Mouse (Mus musculus) CH12.LX (cell line): Measurements from ENCODE around the gene Tgfbi. TPM values are rescaled to one million over a fixed set of nuclear protein-coding genes. Genes with fewer than 3 reads are reported as not detected.

Experiments
- DNase-seq: peaks from one replicate; pipeline ENCODE4 v3.0.0-alpha.2; 2013; ENCODE audit errors: extremely low read depth
- H3K27ac ChIP-seq: 2 replicates; pipeline ENCODE4 v1.5.1; 2012; ENCODE audit warnings: low read depth, mild to moderate bottlenecking, control low read depth, moderate library complexity; ENCODE audit not compliant: insufficient read depth
- H3K27me3 ChIP-seq: replicated peaks from 2 replicates; pipeline ENCODE3; 2012; ENCODE audit warnings: inconsistent platforms
- H3K36me3 ChIP-seq, 2 experiments: replicated peaks in 1 of 2; 2 replicates each; pipeline versions ENCODE3 to v1.6.1; 2012; ENCODE audit warnings: inconsistent platforms in 1 of 2, low read length in 1 of 2, mild to moderate bottlenecking in 1 of 2, mixed read lengths in 1 of 2, moderate library complexity in 1 of 2; ENCODE audit not compliant: control insufficient read depth in 1 of 2, insufficient read depth in 1 of 2
- H3K4me1 ChIP-seq, 2 experiments: 2 replicates each; pipeline ENCODE4 v1.6.1; 2012; ENCODE audit warnings: inconsistent platforms in 1 of 2, moderate library complexity in 1 of 2; ENCODE audit not compliant: insufficient read depth in 2 of 2, control insufficient read depth in 1 of 2
- H3K4me2 ChIP-seq: 2 replicates; pipeline ENCODE4 v1.6.1; 2012; ENCODE audit warnings: low read depth, mild to moderate bottlenecking, control low read depth; ENCODE audit not compliant: poor library complexity, insufficient read depth, severe bottlenecking
- H3K4me3 ChIP-seq, 3 experiments: fragments of 150-350 bp in 1 of 3; sonication (generic) in 1 of 3; replicated peaks in 1 of 3; 2 replicates each; pipeline versions ENCODE3 to v1.5.1; 2011 to 2012; ENCODE audit warnings: low read depth in 2 of 3, low read length in 2 of 3, mild to moderate bottlenecking in 2 of 3, moderate library complexity in 2 of 3, control low read depth in 1 of 3, improper control_type of control experiment in 1 of 3, inconsistent platforms in 1 of 3, mixed read lengths in 1 of 3; ENCODE audit not compliant: poor library complexity in 1 of 3
- H3K79me2 ChIP-seq: replicated peaks from 2 replicates; pipeline ENCODE4 v1.6.1; 2012; ENCODE audit warnings: mild to moderate bottlenecking, moderate library complexity; ENCODE audit not compliant: control insufficient read depth, poor library complexity, insufficient read depth, severe bottlenecking; ENCODE audit errors: extremely low read depth
- H3K9ac ChIP-seq: 2 replicates; pipeline ENCODE4 v1.6.1; 2012; ENCODE audit warnings: low read depth, mild to moderate bottlenecking, control low read depth, moderate library complexity; ENCODE audit not compliant: insufficient read depth
- H3K9me3 ChIP-seq: replicated peaks from 2 replicates; pipeline ENCODE3; 2012; ENCODE audit warnings: low read length, inconsistent platforms, mixed read lengths
- CHD1 ChIP-seq: IDR thresholded peaks from 2 replicates; pipeline ENCODE4 v1.6.1; 2012; ENCODE audit warnings: low read depth, low read length, improper control_type of control experiment, inconsistent platforms
- ETS1 ChIP-seq: conservative IDR thresholded peaks from 2 replicates; pipeline ENCODE4 v1.6.1; 2012; ENCODE audit warnings: low read depth, mild to moderate bottlenecking, inconsistent platforms, low read length, improper control_type of control experiment, moderate library complexity
- HCFC1 ChIP-seq: IDR thresholded peaks from 2 replicates; pipeline ENCODE4 v1.6.1; 2012; ENCODE audit warnings: low read depth, mild to moderate bottlenecking, inconsistent platforms, low read length, improper control_type of control experiment
- IRF4 ChIP-seq: IDR thresholded peaks from 2 replicates; pipeline ENCODE4 v1.6.1; 2014; ENCODE audit warnings: low read depth, mild to moderate bottlenecking, inconsistent platforms, low read length, improper control_type of control experiment
- JUND ChIP-seq: conservative IDR thresholded peaks from 2 replicates; pipeline ENCODE4 v1.6.1; 2011; ENCODE audit warnings: low read depth, low read length, improper control_type of control experiment
- MAFK ChIP-seq: IDR thresholded peaks from 2 replicates; pipeline ENCODE4 v1.6.1; 2011; ENCODE audit warnings: low read length, improper control_type of control experiment; ENCODE audit not compliant: insufficient replicate concordance
- MEF2A ChIP-seq: IDR thresholded peaks from 2 replicates; pipeline ENCODE4 v1.6.1; 2014; ENCODE audit warnings: low read depth, mild to moderate bottlenecking, inconsistent platforms, low read length, improper control_type of control experiment, borderline replicate concordance
- MYC ChIP-seq: IDR thresholded peaks from 2 replicates; pipeline ENCODE4 v1.6.1; 2011; ENCODE audit warnings: low read depth, mild to moderate bottlenecking, improper control_type of control experiment, low read length
- TBP ChIP-seq: conservative IDR thresholded peaks from 2 replicates; pipeline ENCODE4 v1.6.1; 2011; ENCODE audit warnings: low read depth, low read length, improper control_type of control experiment
- UBTF ChIP-seq: IDR thresholded peaks from 2 replicates; pipeline ENCODE4 v1.6.1; 2012; ENCODE audit warnings: low read depth, mild to moderate bottlenecking, inconsistent platforms, low read length, improper control_type of control experiment, moderate library complexity
- USF1 ChIP-seq: IDR thresholded peaks from 2 replicates; pipeline ENCODE4 v1.6.1; 2014; ENCODE audit warnings: low read depth, mild to moderate bottlenecking, inconsistent platforms, low read length, improper control_type of control experiment
- USF2 ChIP-seq: conservative IDR thresholded peaks from 2 replicates; pipeline ENCODE4 v1.6.1; 2011; ENCODE audit warnings: low read depth, low read length, improper control_type of control experiment
- ZKSCAN1 ChIP-seq: IDR thresholded peaks from 2 replicates; pipeline ENCODE4 v1.6.1; 2012; ENCODE audit warnings: low read depth, inconsistent platforms, low read length, improper control_type of control experiment, borderline replicate concordance
- ZNF384 ChIP-seq: IDR thresholded peaks from 2 replicates; pipeline ENCODE4 v1.6.1; 2012; ENCODE audit warnings: low read depth, low read length, improper control_type of control experiment, inconsistent platforms
- dilution Hi-C: fragments of 300-500 bp; cut with MboI; formaldehyde crosslinking; loops from 2 replicates; pipeline ENCODE4 v1.14.3; 2020; ENCODE audit warnings: low sequenced_read_pairs; ENCODE audit not compliant: extremely low pct_unique_long_range_greater_than_20kb, extremely low pct_ligation_motif_present
- in situ Hi-C: fragments of 300-500 bp; cut with MboI; formaldehyde crosslinking; loops from 3 replicates; pipeline ENCODE4 v1.14.3; 2019; ENCODE audit warnings: low sequenced_read_pairs, low pct_ligation_motif_present, low pct_unique_long_range_greater_than_20kb, mixed read lengths
- polyA plus RNA-seq: library from polyadenylated mRNA; unstranded; fragments of >175 nt; gene quantifications from 2 replicates; pipeline ENCODE4 v1.2.1, GENCODE M21; 2012; ENCODE audit warnings: low read depth; ENCODE audit not compliant: insufficient read length
- total RNA-seq, 2 experiments: library from RNA; depleted of rRNA; stranded (reverse); fragments of 300-350 nt in 1 of 2; fragments of >200 nt in 1 of 2; gene quantifications; 2 replicates each; pipeline ENCODE4 v1.2.3; 2012 to 2014

The Tgfbi gene
- total and polyA plus RNA-seq, 3 experiments = not detected

GRCm38 (mm10) chr13:56582720-56583119 lies 26.6 kb upstream of the Tgfbi start:
- no peak for DNase-seq
- Histone ChIP-seq H3K79me2 (no peaks in the 10 kb centered on the region), H3K4me3 (no peak overlapping the region), H3K9me3 (no peaks in the 10 kb centered on the region), H3K4me1 (peaks cover 0 to 4% of the 10 kb centered on the region in 2 experiments; a peak in 1 of 4 replicates), H3K9ac (no peak overlapping the region), H3K27ac (no peak overlapping the region), H3K4me2 (no peak overlapping the region), H3K27me3 (peaks cover 65% of the 10 kb centered on the region), H3K36me3 (no peaks in the 10 kb centered on the region)
- dilution Hi-C loops (no loop called here), in situ Hi-C loops (no loop called here)
- no peak for TF ChIP-seq UBTF
- TF ChIP-seq ZNF384 = no peak
- no peak for TF ChIP-seq MYC
- no peak for TF ChIP-seq USF1

- Histone ChIP-seq H3K27ac (no peak overlapping the region), H3K4me3 (no peak overlapping the region), H3K9me3 (no peaks in the 10 kb centered on the region), H3K79me2 (no peaks in the 10 kb centered on the region), H3K36me3 (no peaks in the 10 kb centered on the region), H3K4me2 (no peak overlapping the region), H3K9ac (no peak overlapping the region), H3K4me1 (no peaks in the 10 kb centered on the region), H3K27me3 (peaks cover 77% of the 10 kb centered on the region)
- no peak for TF ChIP-seq HCFC1
- TF ChIP-seq JUND = no peak
- TF ChIP-seq ZNF384 = no peak
- no peak for TF ChIP-seq USF2
- no peak for TF ChIP-seq ZKSCAN1
- no peak for TF ChIP-seq MEF2A
- no peak for TF ChIP-seq ETS1
- TF ChIP-seq CHD1 = no peak
- no peak for TF ChIP-seq MAFK
- no peak for TF ChIP-seq IRF4
- in situ Hi-C loops (no loop called here), dilution Hi-C loops (no loop called here)
- no peak for DNase-seq
These were observed 23.3 kb upstream of the Tgfbi start for GRCm38 (mm10) chr13:56586046-56586445.

- H3K27me3 ChIP-seq = peaks cover 89% of the 10 kb centered on the region
- H3K9ac ChIP-seq = no peak overlapping the region
- no peaks in the 10 kb centered on the region for H3K4me1 ChIP-seq
- no peak overlapping the region for H3K27ac ChIP-seq
- no peaks in the 10 kb centered on the region for H3K36me3 ChIP-seq
- dilution Hi-C loops = no loop called here
- in situ Hi-C loops = no loop called here
- DNase-seq = no peak
- no peaks in the 10 kb centered on the region for H3K79me2 ChIP-seq
- H3K4me2 ChIP-seq = no peak overlapping the region
- no peak for TF ChIP-seq UBTF
- TF ChIP-seq TBP = no peak
- no peak overlapping the region for H3K4me3 ChIP-seq
- H3K9me3 ChIP-seq = no peaks in the 10 kb centered on the region
These were observed 20.7 kb upstream of the Tgfbi start for GRCm38 (mm10) chr13:56588454-56589117.
